Comparison of ENCODE assay signal across 20 mouse cellular contexts in the genomic region with DNA sequence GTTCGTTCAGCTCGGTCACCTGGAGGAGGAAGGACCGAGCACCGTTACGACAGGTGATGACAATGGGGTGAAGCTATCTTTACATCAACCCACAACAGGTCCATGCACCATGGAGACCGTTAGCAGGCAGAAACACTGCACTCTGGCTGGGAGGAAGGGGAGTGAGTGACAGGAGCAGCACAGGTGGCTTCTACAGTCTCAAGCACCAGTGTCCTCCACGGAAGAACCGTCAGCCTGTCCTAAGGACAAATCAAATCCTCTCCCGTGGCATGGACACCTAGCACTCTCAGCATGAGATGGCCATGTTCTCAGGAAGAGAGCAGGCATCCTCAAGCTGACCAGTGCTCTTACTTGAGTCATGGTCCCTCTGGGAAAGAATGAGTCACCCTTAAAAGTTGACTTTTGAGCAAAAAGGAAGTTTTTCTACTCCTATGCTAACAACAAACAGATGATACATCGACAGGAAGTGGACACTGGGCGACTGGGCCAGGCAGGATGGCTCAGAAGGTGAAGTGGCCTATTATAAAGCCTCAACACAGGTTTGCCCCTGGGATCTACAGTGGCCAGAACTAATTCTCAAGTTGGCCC. TPM values are rescaled to one million over a fixed set of nuclear protein-coding genes. Genes with fewer than 3 reads are reported as not detected.
A peak's percentile ranks its signal among the peaks of the same experiment; 100 is the strongest.
DNase-seq lines count a peak whose midpoint lies in the region; ATAC-seq and TF ChIP-seq lines count a peak whose summit lies in the region.
"Had no signal": no experiment of that assay in that cellular context is flagged by ENCODE, and none has a peak within 500 bp of the region (broad histone marks: within the 10 kb centered on the region; RNA-seq: fewer than 3 reads in every experiment).

No protein-coding gene starts in this region.

- peaks cover 17% of the 10 kb centered on the region; the same call in 1 of the 2 replicates for H3K4me1 ChIP-seq in lung, postnatal 0 days (ENCODE audit: insufficient read depth, low read depth, low read length)
- peaks cover 100% of the 10 kb centered on the region for H3K4me1 ChIP-seq in E14TG2a.4 (replicated peaks; ENCODE audit: low read depth, low read length)
- peaks cover 15% of the 10 kb centered on the region for H3K4me1 ChIP-seq in embryonic fibroblast, embryonic 13.5 days (ENCODE audit: control insufficient read depth, insufficient read depth, low read length)
- 0 out of 2 replicates have a peak, but pooled peaks cover 14% of the 10 kb centered on the region for H3K4me1 ChIP-seq in intestine, embryonic 15.5 days (replicated peaks)

- no peak for ATAC-seq in lung, postnatal 0 days
- ATAC-seq in intestine, embryonic 15.5 days, result no peak
- ATAC-seq: liver, embryonic 12.5 days had no signal

- peaks cover 10% of the 10 kb centered on the region for H3K36me3 ChIP-seq in lung, postnatal 0 days (ENCODE audit: insufficient read depth, low read length)
- H3K36me3 ChIP-seq in E14TG2a.4 (ENCODE audit: insufficient read depth, low read length), result peaks cover 99% of the 10 kb centered on the region
- peaks cover 37% of the 10 kb centered on the region for H3K36me3 ChIP-seq in intestine, embryonic 15.5 days

- H3K27me3 ChIP-seq in lung, postnatal 0 days (replicated peaks; ENCODE audit: insufficient read depth, low read length), result no peaks in the 10 kb centered on the region
- H3K27me3 ChIP-seq in E14TG2a.4 (ENCODE audit: insufficient read depth, low read length), result no peaks in the 10 kb centered on the region
- no peaks in the 10 kb centered on the region for H3K27me3 ChIP-seq in intestine, embryonic 15.5 days (replicated peaks)
- H3K27me3 ChIP-seq: heart, embryonic 15.5 days; liver, embryonic 12.5 days; neural tube, embryonic 15.5 days had no signal

- no peaks in the 10 kb centered on the region for H3K9me3 ChIP-seq in lung, postnatal 0 days (ENCODE audit: low read length)
- no peaks in the 10 kb centered on the region for H3K9me3 ChIP-seq in E14TG2a.4 (ENCODE audit: low read length)
- no peaks in the 10 kb centered on the region for H3K9me3 ChIP-seq in intestine, embryonic 15.5 days
- H3K9me3 ChIP-seq: forebrain, embryonic 10.5 days; heart, embryonic 15.5 days; liver, embryonic 12.5 days; neural tube, embryonic 15.5 days had no signal

- no peak for TF ChIP-seq POLR2A in embryonic fibroblast, embryonic 13.5 days (IDR thresholded peaks at IDR 0.05; ENCODE audit: low read depth, low read length)

- no peak overlapping the region for H3K4me2 ChIP-seq in lung, postnatal 0 days (replicated peaks; ENCODE audit: low read depth, low read length)
- H3K4me2 ChIP-seq in intestine, embryonic 15.5 days (replicated peaks), result no peak overlapping the region
- H3K4me2 ChIP-seq: heart, embryonic 15.5 days; liver, embryonic 12.5 days; lung, embryonic 14.5 days; neural tube, embryonic 15.5 days had no signal

- WGBS in lung, postnatal 0 days, result 89% methylated on average over 11 of the region's 11 CpGs
- WGBS in intestine, embryonic 15.5 days, result 85% methylated on average over 11 of the region's 11 CpGs

- no peak overlapping the region for H3K9ac ChIP-seq in lung, postnatal 0 days (replicated peaks; ENCODE audit: low read depth)
- H3K9ac ChIP-seq in intestine, embryonic 15.5 days, result no peak overlapping the region
- H3K9ac ChIP-seq: heart, embryonic 15.5 days; liver, embryonic 12.5 days; lung, embryonic 14.5 days; neural tube, embryonic 15.5 days had no signal

- DNase-seq in cerebellum, adult 9-11 months, result peak; percentile 27
- DNase-seq in cerebellum, adult 8-10 months, result no peak
- no peak for DNase-seq in lung, postnatal 0 days (ENCODE audit: low spot score)
- DNase-seq in lung, postnatal 14 days, result no peak
- no peak for DNase-seq in spleen, postnatal 14 days (ENCODE audit: low spot score in 2 of 2)
- DNase-seq: cerebellum, postnatal 25 days; embryo, embryonic 11 days; kidney, adult 2 months; kidney, postnatal 36 days; layer of hippocampus, adult 9-11 months; lung, embryonic 14.5 days; midbrain, embryonic 14.5 days; thymus, postnatal 14 days had no signal

- no peak overlapping the region for H3K4me3 ChIP-seq in lung, postnatal 0 days (ENCODE audit: low read depth, low read length)
- H3K4me3 ChIP-seq in E14TG2a.4 (replicated peaks; ENCODE audit: low read length), result peak overlapping the region; percentile 49
- no peak overlapping the region for H3K4me3 ChIP-seq in embryonic fibroblast, embryonic 13.5 days (ENCODE audit: insufficient read depth, low read length)
- H3K4me3 ChIP-seq in intestine, embryonic 15.5 days (replicated peaks), result no peak overlapping the region
- H3K4me3 ChIP-seq: forebrain, embryonic 10.5 days; heart, embryonic 15.5 days; liver, embryonic 12.5 days; neural tube, embryonic 15.5 days had no signal

- TF ChIP-seq EP300 in lung, postnatal 0 days (IDR thresholded peaks at IDR 0.05), result 0 out of 2 replicates have a peak, but pooled peaks have one; percentile 27

- H3K27ac ChIP-seq in lung, postnatal 0 days (ENCODE audit: low read length), result no peak overlapping the region
- peak overlapping the region; percentile 7; the same call in 1 of the 2 replicates for H3K27ac ChIP-seq in embryonic fibroblast, embryonic 13.5 days (ENCODE audit: insufficient read depth, low read length)
- H3K27ac ChIP-seq in intestine, embryonic 15.5 days, result no peak overlapping the region
- H3K27ac ChIP-seq: forebrain, embryonic 10.5 days; liver, embryonic 12.5 days; neural tube, embryonic 15.5 days had no signal

- no peak for TF ChIP-seq CTCF in lung, postnatal 0 days (IDR thresholded peaks at IDR 0.05)
- no peak for TF ChIP-seq CTCF in E14TG2a.4 (conservative IDR thresholded peaks at IDR 0.05; ENCODE audit: low read length)
- TF ChIP-seq CTCF in embryonic fibroblast, embryonic 13.5 days (IDR thresholded peaks at IDR 0.05; ENCODE audit: borderline replicate concordance, insufficient read depth, low read length), result no peak

RNA-seq across cellular contexts. Expression of a gene that starts 22.7 kb away (rescaled TPM):
- 75.5 and 87.5 TPM in 2 replicates for polyA plus RNA-seq in lung, postnatal 0 days (2015; fragmentation: Nextera tagmentation; extraction: Ambion mirVana)
- 255 and 333 TPM in 2 replicates for polyA plus RNA-seq in embryonic fibroblast, embryonic 13.5 days (2011; ENCODE audit: insufficient read length, low read depth, missing spikeins)
- polyA plus RNA-seq in intestine, embryonic 15.5 days (2015; fragmentation: Nextera tagmentation; extraction: Ambion mirVana), result 151 and 154 TPM in 2 replicates

RNA-seq across cellular contexts. Expression of a gene that starts 24.0 kb away (rescaled TPM):
- 198 and 248 TPM in 2 replicates for polyA plus RNA-seq in lung, postnatal 0 days (2015; fragmentation: Nextera tagmentation; extraction: Ambion mirVana)
- polyA plus RNA-seq in embryonic fibroblast, embryonic 13.5 days (2011; ENCODE audit: insufficient read length, low read depth, missing spikeins), result 124 and 337 TPM in 2 replicates
- 113 and 116 TPM in 2 replicates for polyA plus RNA-seq in intestine, embryonic 15.5 days (2015; fragmentation: Nextera tagmentation; extraction: Ambion mirVana)
